Mouse (Mus musculus): Measurements from ENCODE around the gene Wdfy3. TPM values are rescaled to one million over a fixed set of nuclear protein-coding genes. Genes with fewer than 3 reads are reported as not detected.

Gene Wdfy3
- polyA plus RNA-seq, 1 experiment, result 24.5 TPM

DNA sequence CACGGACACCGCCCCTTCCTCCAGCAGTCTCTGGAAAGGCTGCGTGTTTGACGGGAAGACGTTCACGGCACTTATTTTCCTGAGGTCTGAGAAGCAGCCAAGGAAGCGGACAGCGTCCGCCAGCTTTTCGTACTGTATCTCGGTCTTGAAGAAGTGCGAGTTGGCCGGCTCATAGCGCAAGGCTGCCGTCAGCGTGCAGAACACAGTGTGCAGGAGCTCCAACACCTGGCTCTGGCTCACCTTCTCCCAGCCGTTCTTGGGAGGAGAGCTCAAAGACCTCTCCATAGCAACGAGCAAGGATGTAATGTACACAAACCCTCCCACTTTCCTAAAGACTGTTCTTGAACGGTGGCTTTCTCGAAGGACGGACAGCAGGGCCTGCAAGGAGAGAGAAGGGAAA lies 132.4 kb downstream of the Wdfy3 start:
- no peaks in the 10 kb centered on the region for H3K27me3 ChIP-seq (ENCODE audit: control insufficient read depth, insufficient read depth, low read length)
- no peak overlapping the region for H3K4me3 ChIP-seq (ENCODE audit: control insufficient read depth, low read depth, low read length)
- H3K27ac ChIP-seq (ENCODE audit: control insufficient read depth, insufficient read depth, low read depth, low read length), result no peak overlapping the region
- TF ChIP-seq CTCF (IDR thresholded peaks at IDR 0.05; ENCODE audit: control insufficient read depth, insufficient read depth, insufficient replicate concordance, low read depth, low read length), result no peak
- TF ChIP-seq POLR2A (IDR thresholded peaks at IDR 0.05; ENCODE audit: control insufficient read depth, low read depth, low read length), result no peak
- no peaks in the 10 kb centered on the region; the same call in 1 of the 2 replicates for H3K4me1 ChIP-seq (ENCODE audit: control insufficient read depth, insufficient read depth, low read length)
- no peaks in the 10 kb centered on the region for H3K36me3 ChIP-seq (ENCODE audit: control insufficient read depth, insufficient read depth, low read length)

DNA sequence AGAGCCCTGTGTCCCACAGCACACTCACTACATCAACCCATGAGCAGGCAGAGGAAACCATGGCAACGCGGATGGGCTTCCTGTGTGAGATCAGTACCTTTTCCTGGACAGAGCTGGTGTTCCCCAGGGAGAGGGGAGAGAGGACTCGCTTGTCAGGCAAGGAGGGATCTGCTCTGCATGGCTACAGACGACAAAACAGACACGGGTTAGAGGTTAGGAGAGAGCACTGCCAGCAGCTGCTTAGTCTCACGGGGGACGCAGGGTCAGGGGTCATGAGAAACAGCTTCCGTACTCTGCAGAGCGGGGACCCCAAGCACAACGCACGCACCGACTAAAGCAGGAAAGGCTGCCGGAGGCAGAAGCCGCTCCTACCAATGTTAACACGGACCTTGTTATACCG lies 133.8 kb downstream of the Wdfy3 start:
- H3K4me3 ChIP-seq (ENCODE audit: control insufficient read depth, low read depth, low read length), result no peak overlapping the region
- H3K27ac ChIP-seq (ENCODE audit: control insufficient read depth, insufficient read depth, low read depth, low read length), result no peak overlapping the region
- no peaks in the 10 kb centered on the region; the same call in 1 of the 2 replicates for H3K4me1 ChIP-seq (ENCODE audit: control insufficient read depth, insufficient read depth, low read length)
- H3K36me3 ChIP-seq (ENCODE audit: control insufficient read depth, insufficient read depth, low read length), result no peaks in the 10 kb centered on the region
- no peak for TF ChIP-seq CTCF (IDR thresholded peaks at IDR 0.05; ENCODE audit: control insufficient read depth, insufficient read depth, insufficient replicate concordance, low read depth, low read length)
- TF ChIP-seq POLR2A (IDR thresholded peaks at IDR 0.05; ENCODE audit: control insufficient read depth, low read depth, low read length), result no peak
- H3K27me3 ChIP-seq (ENCODE audit: control insufficient read depth, insufficient read depth, low read length), result no peaks in the 10 kb centered on the region

DNA sequence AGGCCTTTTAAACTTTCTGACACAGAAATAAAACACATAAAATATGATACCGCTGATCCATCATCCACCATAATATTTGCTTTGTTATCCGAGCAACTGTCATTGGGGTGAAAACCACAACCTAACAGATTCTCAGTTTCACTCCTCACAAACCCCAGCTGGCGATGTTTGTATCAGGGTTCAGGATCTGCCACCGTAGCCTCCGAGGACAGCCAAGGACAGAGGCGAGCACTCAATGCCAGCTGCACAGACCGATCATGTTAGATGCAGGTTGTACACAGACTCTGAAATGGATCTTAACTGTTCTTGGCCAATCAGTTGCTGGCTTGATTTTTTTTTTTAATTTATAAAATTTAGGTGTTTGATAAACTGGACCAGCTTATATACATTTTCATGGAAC lies 135.1 kb downstream of the Wdfy3 start:
- no peaks in the 10 kb centered on the region; the same call in 1 of the 2 replicates for H3K4me1 ChIP-seq (ENCODE audit: control insufficient read depth, insufficient read depth, low read length)
- H3K4me3 ChIP-seq (ENCODE audit: control insufficient read depth, low read depth, low read length), result no peak overlapping the region
- TF ChIP-seq CTCF (IDR thresholded peaks at IDR 0.05; ENCODE audit: control insufficient read depth, insufficient read depth, insufficient replicate concordance, low read depth, low read length) (no peak), POLR2A (IDR thresholded peaks at IDR 0.05; ENCODE audit: control insufficient read depth, low read depth, low read length) (no peak)
- no peaks in the 10 kb centered on the region for H3K27me3 ChIP-seq (ENCODE audit: control insufficient read depth, insufficient read depth, low read length)
- H3K36me3 ChIP-seq (ENCODE audit: control insufficient read depth, insufficient read depth, low read length), result no peaks in the 10 kb centered on the region
- no peak overlapping the region for H3K27ac ChIP-seq (ENCODE audit: control insufficient read depth, insufficient read depth, low read depth, low read length)

DNA sequence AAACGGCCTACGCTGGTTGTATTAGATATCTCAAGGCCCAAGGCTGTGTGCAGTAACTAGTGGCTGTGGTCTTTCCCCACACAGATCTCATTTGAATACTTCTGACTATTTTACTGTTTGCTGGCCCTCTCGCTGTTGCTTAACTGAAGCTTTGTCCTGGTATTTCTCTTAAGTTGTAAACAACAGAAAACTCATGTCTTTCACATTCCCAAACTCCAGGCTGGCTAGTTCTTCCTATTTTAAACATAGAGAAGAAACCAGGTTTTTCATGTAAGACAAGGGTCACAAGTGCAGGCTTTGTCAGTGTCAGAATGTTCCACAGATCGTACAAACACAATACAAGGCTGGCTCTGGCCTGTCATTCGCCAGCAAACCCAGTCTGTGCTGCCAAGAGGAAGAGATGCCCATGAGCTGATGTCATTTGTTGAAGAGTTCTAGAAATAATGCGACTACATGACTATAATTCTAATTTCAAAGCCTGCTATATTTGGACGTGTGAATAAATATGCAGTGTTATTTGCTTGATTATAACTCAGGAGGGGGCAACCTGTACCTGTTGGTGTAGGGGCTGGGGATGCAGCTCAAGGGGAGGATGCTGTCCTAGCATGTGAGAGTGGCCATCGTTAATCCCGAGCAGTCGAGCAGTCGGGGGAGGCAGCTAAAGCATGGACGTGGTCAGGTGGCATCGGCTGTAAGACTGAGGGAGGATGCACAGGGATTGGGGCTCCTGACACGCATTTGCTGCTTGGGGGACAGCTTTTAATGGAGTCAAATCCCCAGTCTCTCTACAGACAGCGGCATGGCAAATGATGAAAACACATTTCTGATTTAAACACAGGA lies 136.5 kb downstream of the Wdfy3 start:
- no peak for TF ChIP-seq POLR2A (IDR thresholded peaks at IDR 0.05; ENCODE audit: control insufficient read depth, low read depth, low read length)
- no peak for TF ChIP-seq CTCF (IDR thresholded peaks at IDR 0.05; ENCODE audit: control insufficient read depth, insufficient read depth, insufficient replicate concordance, low read depth, low read length)
- Histone ChIP-seq H3K27ac (ENCODE audit: control insufficient read depth, insufficient read depth, low read depth, low read length) (no peak overlapping the region), H3K27me3 (ENCODE audit: control insufficient read depth, insufficient read depth, low read length) (no peaks in the 10 kb centered on the region), H3K36me3 (ENCODE audit: control insufficient read depth, insufficient read depth, low read length) (no peaks in the 10 kb centered on the region), H3K4me3 (ENCODE audit: control insufficient read depth, low read depth, low read length) (no peak overlapping the region), H3K4me1 (ENCODE audit: control insufficient read depth, insufficient read depth, low read length) (no peaks in the 10 kb centered on the region; the same call in 1 of the 2 replicates)

DNA sequence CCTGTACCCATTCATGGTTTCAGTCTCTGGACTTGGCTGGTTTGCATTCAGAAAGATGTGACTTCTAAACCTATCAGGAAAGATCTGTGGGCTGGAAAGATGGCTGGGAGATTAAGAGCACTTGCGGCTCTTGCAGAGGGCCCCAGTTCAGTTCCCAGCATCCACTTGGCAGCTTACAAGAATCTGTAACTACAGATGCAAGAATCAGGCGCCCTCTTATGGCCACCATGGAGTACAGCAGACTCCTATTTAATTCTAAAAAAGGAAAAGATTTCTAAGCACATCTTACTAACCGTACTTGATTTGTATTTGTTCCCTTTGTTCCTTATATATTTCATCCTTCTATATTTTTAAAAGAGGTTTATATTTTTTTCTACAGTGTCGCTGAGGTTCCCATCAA lies 137.7 kb downstream of the Wdfy3 start:
- Histone ChIP-seq H3K27ac (ENCODE audit: control insufficient read depth, insufficient read depth, low read depth, low read length) (no peak overlapping the region), H3K27me3 (ENCODE audit: control insufficient read depth, insufficient read depth, low read length) (no peaks in the 10 kb centered on the region), H3K4me3 (ENCODE audit: control insufficient read depth, low read depth, low read length) (no peak overlapping the region), H3K4me1 (ENCODE audit: control insufficient read depth, insufficient read depth, low read length) (no peaks in the 10 kb centered on the region; the same call in 1 of the 2 replicates), H3K36me3 (ENCODE audit: control insufficient read depth, insufficient read depth, low read length) (no peaks in the 10 kb centered on the region)
- TF ChIP-seq CTCF (IDR thresholded peaks at IDR 0.05; ENCODE audit: control insufficient read depth, insufficient read depth, insufficient replicate concordance, low read depth, low read length) (no peak), POLR2A (IDR thresholded peaks at IDR 0.05; ENCODE audit: control insufficient read depth, low read depth, low read length) (no peak)

DNA sequence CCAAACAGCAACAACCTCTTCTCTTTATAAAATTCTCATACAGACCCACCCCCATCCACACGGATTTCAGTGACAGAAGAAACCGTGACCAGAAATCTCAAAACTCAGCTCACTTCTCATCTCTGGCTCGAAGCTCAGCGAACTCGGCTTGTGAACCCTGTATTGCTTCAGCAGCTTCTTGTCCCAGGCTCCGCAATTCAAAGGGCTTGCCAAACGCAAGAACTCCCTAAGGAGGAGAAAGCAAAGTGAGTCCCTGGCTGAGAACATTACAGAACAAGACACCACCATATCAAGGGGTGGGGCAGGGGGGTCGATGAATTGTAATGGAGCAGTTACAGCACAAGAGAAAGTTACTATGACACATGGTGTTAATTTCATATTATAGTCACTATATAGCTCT lies 143.4 kb downstream of the Wdfy3 start:
- H3K4me1 ChIP-seq (ENCODE audit: control insufficient read depth, insufficient read depth, low read length), result no peaks in the 10 kb centered on the region
- no peaks in the 10 kb centered on the region for H3K27me3 ChIP-seq (ENCODE audit: control insufficient read depth, insufficient read depth, low read length)
- H3K27ac ChIP-seq (ENCODE audit: control insufficient read depth, insufficient read depth, low read depth, low read length), result no peak overlapping the region
- H3K36me3 ChIP-seq (ENCODE audit: control insufficient read depth, insufficient read depth, low read length), result no peaks in the 10 kb centered on the region
- no peak for TF ChIP-seq CTCF (IDR thresholded peaks at IDR 0.05; ENCODE audit: control insufficient read depth, insufficient read depth, insufficient replicate concordance, low read depth, low read length)
- TF ChIP-seq POLR2A (IDR thresholded peaks at IDR 0.05; ENCODE audit: control insufficient read depth, low read depth, low read length), result no peak
- no peak overlapping the region for H3K4me3 ChIP-seq (ENCODE audit: control insufficient read depth, low read depth, low read length)

DNA sequence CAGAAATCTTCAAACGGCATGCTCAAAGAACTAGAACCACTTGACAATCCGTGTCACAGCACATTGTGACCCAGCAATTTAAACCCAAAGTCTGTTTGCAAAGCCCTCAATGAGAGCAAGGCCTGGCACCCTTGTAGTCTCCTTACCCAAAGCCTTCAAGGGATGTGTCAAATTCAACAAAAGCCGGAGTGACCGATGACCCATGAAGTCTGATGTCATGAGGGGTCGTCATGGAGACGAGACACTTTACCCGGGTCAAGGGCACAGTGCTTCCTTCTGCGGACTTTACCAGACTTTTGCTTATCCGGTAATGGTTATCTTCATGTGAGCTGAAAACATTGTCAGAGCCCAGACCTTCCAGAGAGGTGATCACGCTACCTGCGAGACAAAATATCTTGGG lies 146.0 kb downstream of the Wdfy3 start:
- H3K36me3 ChIP-seq (ENCODE audit: control insufficient read depth, insufficient read depth, low read length), result no peaks in the 10 kb centered on the region
- H3K4me1 ChIP-seq (ENCODE audit: control insufficient read depth, insufficient read depth, low read length), result no peaks in the 10 kb centered on the region
- no peaks in the 10 kb centered on the region for H3K27me3 ChIP-seq (ENCODE audit: control insufficient read depth, insufficient read depth, low read length)
- no peak for TF ChIP-seq POLR2A (IDR thresholded peaks at IDR 0.05; ENCODE audit: control insufficient read depth, low read depth, low read length)
- TF ChIP-seq CTCF (IDR thresholded peaks at IDR 0.05; ENCODE audit: control insufficient read depth, insufficient read depth, insufficient replicate concordance, low read depth, low read length), result no peak
- no peak overlapping the region for H3K27ac ChIP-seq (ENCODE audit: control insufficient read depth, insufficient read depth, low read depth, low read length)
- no peak overlapping the region for H3K4me3 ChIP-seq (ENCODE audit: control insufficient read depth, low read depth, low read length)

Data from testis, adult 2 months (tissue).